Mouse (Mus musculus): ENCODE data around the gene Gm12355.

Gene Gm12355

GRCm38 (mm10) chr11:98602090-98602690, 23.3 kb downstream of the Gm12355 start:
- no peak for DNase-seq (ENCODE audit: low read depth)

DNA sequence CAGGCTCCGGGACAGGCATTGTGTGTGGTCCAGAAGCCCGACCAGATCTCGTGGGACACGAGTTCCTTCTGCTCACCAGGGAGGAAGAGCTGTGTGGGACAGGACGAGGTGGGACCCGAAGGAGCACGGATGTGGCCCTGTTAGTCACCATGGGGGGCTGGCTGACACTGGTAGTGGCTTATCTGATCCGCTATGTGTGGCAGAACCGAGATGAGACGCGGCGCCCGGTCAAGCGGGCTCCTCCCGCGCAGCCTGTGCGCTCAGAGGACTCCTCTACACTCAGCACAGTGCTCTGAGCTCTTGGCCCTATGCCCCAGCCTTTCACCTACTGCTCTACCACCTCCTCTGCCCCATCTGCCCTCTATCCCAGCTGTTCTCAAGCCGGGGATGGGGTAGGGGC, 26.2 kb downstream of the Gm12355 start:
- no peak for DNase-seq (ENCODE audit: low read depth)

DNA sequence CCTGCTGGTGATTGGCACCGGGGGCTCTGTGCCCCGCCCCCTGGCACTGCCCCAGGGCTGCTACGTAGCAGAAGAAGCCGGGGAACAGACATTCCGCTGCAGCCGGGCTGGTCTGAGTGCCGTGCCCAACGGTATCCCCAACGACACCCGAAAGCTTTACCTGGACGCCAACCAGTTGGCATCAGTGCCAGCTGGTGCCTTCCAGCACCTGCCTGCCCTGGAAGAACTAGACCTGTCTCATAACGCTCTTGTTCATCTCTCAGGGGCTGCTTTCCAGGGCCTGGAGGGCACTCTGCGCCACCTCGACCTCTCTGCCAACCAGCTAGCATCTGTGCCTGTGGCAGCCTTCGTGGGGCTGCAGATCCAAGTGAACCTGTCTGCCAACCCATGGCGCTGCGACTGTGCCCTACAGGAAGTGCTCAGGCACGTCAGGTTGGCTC, 26.6 kb downstream of the Gm12355 start:
- no peak for DNase-seq (ENCODE audit: low read depth)

- no peak for DNase-seq (ENCODE audit: low read depth)
These were observed 27.5 kb downstream of the Gm12355 start, which contains the start of gene Lrrc3c for GRCm38 (mm10) chr11:98597991-98598390. Gene Lrrc3c, plus strand, starts transcription at chr11:98598291.

DNA sequence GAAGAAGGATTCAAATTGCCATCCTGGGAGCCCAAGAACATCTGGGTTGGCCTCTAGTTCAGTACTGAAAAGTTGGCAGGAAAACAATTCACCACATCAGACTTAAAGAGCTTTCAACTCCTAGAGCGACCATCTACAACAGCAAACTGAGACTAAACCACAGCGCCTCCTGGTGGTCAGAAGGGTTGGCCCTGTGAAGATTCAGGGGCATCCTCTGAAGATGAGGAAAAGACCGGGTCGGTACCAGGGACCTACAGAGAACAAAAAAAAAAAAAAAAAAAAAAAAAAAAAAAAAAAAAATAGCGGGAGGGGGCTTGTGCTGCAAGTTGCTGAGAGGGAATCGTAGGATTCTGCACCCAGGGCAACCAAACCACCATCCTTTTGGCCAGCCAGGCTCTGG, 28.1 kb downstream of the Gm12355 start:
- no peak for DNase-seq (ENCODE audit: low read depth)

DNA sequence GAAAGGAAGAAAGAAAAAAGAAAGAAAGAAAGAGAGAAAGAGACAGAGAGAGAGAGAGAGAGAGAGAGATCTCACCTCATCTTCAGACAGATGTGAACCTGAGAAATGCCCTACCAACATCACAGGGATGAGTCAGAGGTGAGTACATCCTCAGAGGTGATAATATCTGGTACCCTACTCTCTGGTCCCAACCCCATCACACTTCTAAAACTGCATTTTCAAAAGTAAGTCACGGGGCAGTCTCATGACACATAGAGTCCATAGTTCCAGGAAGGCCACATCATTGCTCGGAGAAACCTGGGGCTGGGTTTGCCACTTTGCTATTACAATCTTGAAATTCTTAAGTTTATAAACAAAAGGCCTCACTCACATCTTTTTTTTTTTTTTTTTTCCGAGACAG, 29.5 kb downstream of the Gm12355 start:
- no peak for DNase-seq (ENCODE audit: low read depth)

- no peak for DNase-seq (ENCODE audit: low read depth)
These were observed 30.0 kb downstream of the Gm12355 start for GRCm38 (mm10) chr11:98595473-98595872.

DNA sequence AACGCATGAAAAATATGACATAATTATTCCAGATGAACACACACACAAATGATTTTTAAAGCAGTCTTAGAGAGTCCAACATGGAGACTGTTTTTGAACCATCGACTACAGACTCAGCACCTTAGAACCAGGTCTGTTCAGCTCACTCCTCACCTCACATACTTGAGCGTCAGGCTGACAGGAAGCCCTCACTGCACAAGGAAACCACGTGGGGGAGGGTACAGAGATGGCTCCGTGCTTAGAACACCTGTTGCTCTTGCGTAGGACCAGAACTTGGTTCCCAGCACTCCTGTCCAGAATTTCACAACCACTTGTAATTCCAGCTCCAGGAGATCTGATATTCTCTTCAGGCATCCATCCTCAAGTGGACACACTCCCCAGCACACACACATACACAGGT, 30.4 kb downstream of the Gm12355 start:
- no peak for DNase-seq (ENCODE audit: low read depth)

DNA sequence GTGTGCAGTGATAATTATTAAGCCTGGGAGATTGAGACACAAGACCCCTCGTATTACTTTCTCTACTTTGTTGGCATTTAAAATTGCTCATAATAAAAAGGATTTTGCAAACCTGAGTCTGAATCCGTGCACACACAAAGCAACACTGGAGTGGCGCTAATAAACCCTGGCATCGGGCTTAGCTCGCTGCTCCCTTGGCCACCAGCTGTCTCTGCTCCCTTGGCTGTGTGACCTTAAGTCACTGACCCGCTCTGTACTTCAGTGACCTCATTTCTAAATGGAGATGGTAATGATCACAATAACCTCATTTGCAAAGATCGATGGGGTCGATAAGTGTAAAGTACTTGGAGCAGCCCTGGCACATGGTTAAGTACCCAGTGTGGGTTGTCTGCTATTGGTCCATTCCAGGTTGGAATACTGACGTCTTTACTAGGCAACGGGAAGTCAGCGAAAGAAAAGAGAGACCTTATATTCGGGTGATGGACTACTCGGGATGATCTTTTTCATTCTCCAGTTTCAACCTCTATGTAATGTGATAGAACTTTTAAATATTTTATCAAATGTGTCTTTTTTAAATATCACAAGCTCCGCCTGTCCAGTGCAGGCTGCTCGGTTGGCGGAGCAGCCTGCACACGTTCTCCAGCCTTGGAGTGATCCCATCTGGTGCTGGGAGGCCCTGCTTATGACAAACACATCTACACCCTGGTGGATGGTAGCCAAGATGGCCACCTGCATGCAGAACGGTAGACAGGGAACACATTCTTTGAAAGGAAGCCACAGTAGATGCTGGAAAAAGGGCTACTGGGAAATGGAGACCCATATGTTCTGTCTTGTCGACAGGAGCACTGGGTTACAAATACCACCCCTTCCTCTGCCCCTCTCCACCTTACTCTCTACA, 34.7 kb downstream of the Gm12355 start:
- DNase-seq (ENCODE audit: low read depth) = no peak

- no peak for DNase-seq (ENCODE audit: low read depth)
These were observed 36.2 kb downstream of the Gm12355 start for GRCm38 (mm10) chr11:98589306-98589705.

DNA sequence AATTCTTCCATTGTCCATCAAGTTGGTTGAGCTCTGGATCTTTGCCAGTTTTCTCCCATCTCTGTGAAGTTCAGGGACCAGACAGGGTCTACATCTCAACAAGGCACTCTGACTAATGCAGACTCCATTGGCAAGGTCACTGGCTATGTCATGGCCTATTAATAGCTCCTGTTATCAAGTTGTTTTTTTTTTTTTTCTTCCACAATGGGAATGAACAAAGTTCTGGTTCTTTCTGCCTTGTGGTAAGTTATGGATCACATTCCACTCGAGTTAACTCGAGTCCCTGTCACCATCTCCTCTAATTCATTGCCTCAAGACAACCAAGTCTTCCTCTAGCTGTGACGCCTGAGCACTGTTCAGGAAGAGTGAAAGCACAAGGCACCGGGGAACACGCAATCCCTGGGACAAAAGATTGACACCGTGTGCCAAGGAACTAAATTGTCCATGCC, 36.6 kb downstream of the Gm12355 start:
- DNase-seq (ENCODE audit: low read depth) = no peak

- no peak for DNase-seq (ENCODE audit: low read depth)
These were observed 37.5 kb downstream of the Gm12355 start for GRCm38 (mm10) chr11:98587684-98588546.

DNA sequence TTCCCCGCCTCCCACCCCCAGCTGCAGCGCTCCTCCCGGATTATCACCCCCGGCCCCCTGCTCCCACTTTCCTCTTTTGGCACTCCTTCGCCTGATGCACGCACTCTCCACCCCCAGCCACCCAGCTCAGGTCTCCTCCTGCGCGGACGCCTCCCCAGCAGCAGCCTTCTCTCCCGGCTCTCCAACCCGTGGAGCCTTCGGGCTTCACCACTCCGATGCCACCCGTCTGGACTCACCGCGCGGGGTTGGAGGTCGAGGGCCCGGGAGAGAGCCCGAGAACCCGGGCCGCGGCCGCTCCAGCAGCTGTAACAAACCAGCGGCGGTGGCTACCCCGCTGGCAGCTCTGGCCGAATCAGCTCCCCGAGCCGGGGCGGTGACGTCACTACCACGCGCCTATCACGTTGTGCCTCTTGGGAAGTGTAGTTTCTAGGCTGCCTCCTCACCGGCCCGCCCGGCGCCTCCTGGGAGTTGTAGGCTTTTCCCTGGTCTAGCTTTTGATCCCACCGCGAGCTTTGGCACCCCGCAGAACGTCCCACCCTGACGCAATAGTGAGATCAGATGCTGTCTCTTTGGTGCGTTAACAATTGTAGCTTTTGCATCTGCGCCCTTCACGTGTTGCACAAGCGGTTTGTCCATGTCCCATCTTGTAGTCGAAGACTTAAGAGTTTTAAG, 38.4 kb downstream of the Gm12355 start, which contains the start of gene Ormdl3:
TSS of gene Ormdl3 (minus strand) at position 477 of the 672 bp plus-strand sequence.
- peak; percentile 86 for DNase-seq (ENCODE audit: low read depth)

DNA sequence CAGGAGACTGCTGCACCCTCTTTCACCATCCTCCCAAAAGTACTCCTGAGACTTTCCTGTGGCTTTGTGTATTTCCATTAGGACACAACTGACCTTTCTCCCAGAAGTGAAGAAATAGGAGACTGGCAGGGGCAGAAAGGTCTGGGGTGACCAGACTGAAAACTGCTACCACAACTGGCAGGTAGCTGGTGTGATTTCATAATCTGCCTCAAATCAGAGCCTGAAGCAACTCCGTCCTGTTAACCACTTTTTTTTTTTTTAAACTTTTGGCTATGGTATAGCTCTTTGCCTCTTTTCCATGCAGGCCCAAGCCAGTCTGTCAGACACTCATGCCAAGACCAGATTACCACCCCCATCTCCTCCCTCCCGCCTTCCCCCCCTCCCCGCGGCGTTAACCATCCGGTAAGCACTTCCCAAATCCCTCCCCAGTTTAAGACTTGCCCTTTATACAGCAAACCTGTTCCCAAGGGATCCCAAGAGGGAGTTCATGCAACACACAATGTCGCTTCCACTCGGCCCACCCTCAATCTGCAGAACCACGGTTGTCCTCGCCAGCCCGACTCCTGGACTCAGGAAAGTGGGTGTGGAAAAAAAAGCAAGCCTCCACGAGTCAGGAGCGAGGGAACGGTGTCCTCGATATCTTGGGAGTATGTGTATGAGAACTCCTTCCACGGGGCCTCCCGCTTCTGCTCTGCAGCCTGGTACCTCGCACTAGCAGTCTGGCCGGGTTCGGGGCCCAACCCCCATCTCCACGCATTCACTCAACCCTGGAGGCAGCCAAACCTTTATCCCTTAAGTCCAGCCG, 39.2 kb downstream of the Gm12355 start:
- DNase-seq (ENCODE audit: low read depth) = no peak

DNA sequence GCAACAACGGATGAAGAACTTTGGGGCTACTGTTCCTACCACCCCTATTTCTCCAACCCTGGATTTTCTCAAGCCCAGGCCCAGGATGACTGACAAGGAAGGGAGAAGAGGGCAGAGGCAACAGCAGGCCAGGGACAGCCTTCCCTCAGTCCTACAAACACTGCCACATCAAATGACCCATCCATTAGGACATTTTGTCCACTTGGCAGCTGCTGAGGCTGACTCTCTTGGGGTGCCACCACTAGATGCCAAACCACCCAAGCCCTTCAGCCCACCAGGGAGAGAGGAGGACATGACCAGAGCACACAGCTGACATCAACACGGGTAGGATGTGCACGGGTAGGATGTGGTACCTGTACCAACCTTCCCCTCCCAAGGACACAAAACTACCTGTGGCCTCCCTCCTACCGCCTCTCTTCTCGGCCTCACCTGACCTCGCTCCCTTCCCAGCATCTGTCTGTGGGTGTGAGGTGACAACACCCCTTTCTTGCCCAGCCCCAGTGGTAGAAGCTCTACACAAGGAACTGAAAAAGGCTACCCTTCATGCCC, 40.8 kb downstream of the Gm12355 start:
- DNase-seq (ENCODE audit: low read depth) = no peak

- no peak for DNase-seq (ENCODE audit: low read depth)
These were observed 41.3 kb downstream of the Gm12355 start for GRCm38 (mm10) chr11:98584146-98584545.

DNA sequence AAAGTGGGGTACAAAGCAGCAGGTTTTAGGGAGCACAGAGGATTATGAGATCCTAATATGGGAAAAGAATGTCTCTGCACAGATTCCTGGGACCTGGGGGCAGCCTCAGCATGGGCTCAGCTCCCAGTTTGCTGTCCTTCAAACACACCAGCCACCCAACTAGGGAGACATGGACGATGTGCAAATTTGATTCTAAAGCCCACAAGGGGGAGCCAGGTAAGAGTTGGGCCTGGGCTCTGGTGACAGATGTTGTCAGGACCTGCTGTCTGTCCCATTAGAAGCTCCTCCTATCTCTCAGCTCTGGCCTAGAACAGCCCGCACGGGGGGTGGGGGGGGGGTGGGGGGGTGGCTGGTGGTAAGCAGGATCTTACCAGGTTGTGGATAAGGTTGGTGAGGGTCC, 41.9 kb downstream of the Gm12355 start:
- no peak for DNase-seq (ENCODE audit: low read depth)

GRCm38 (mm10) chr11:98583265-98583552, 42.3 kb downstream of the Gm12355 start:
- no peak for DNase-seq (ENCODE audit: low read depth)

- no peak for DNase-seq (ENCODE audit: low read depth)
These were observed 42.8 kb downstream of the Gm12355 start for GRCm38 (mm10) chr11:98582551-98583264.

GRCm38 (mm10) chr11:98582030-98582388, 43.5 kb downstream of the Gm12355 start:
- DNase-seq (ENCODE audit: low read depth) = no peak

Measured in fibroblast of lung, adult 2 months (primary cell).